Mouse (Mus musculus) megakaryocyte-erythroid progenitor cell, adult 5-6 weeks (primary cell): Measurements from ENCODE around the gene Aplp2. TPM values are rescaled to one million over a fixed set of nuclear protein-coding genes. Genes with fewer than 3 reads are reported as not detected.

Experiments
- ATAC-seq: replicated peaks from 2 replicates; pipeline ENCODE4 v1.8.0; 2016; ENCODE audit warnings: mild to moderate bottlenecking, inconsistent platforms; ENCODE audit not compliant: severe bottlenecking, poor library complexity, low FRiP score, low TSS enrichment
- total RNA-seq, 2 experiments: library from RNA; stranded (forward) in 1 of 2; stranded (reverse) in 1 of 2; fragments of 200-1000, 215-1000 nt in 1 of 2; fragments of >200 nt in 1 of 2; fragmentation: Nextera tagmentation in 1 of 2; gene quantifications; 2 replicates each; pipeline ENCODE4 v1.2.3; 2014 to 2017

Aplp2 gene
- total RNA-seq, 2 experiments from 2014 or later, result 250 to 279 TPM

DNA sequence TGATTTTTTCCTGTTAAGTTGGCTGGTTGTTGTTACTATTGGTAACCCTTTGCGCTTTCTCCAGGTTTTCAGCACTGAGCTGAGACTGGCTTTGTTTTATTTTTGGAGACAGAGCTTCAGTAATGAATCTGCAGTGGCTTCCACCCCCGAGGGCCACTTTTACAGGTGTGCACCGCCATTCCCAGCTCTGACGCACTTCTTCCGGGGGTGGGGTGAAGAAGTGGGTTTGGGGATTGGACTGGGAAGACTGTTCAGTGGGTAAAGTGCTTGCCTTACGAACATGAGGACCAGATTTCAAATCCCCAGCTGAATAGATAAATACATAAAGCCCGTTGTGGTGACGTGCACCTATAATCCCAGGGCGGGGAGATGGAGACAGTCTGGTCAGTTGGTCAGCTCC is 23.9 kb upstream of the Aplp2 start:
- no peak for ATAC-seq

GRCm38 (mm10) chr9:31235030-31235429 is 23.4 kb upstream of the Aplp2 start:
- no peak; the same call in 1 of the 2 replicates for ATAC-seq

- peak; percentile 96 for ATAC-seq
Measured at GRCm38 (mm10) chr9:31226541-31226940, 14.9 kb upstream of the Aplp2 start.

- no peak for ATAC-seq
Measured at GRCm38 (mm10) chr9:31225808-31226207, 14.2 kb upstream of the Aplp2 start.

DNA sequence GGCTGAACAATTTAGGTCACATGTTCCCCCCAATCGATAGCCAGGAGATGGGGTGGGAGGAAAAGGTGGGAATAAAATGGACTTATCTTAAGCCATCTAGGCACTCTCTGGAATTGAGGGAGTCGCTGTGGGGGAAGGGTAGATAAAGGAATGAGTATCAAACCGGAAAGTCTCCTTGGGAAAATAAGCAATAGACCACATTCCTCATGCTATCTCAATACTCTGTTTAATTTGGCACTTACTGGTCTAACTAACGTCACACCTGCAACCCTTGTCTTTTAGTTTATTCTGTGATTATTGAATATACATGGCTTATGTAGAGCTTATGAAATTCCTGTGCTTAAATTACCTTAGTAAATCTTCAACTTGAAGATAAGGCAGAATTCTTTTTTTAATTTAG is 11.9 kb upstream of the Aplp2 start:
- ATAC-seq, result no peak

GRCm38 (mm10) chr9:31221170-31221569 is 9.6 kb upstream of the Aplp2 start:
- ATAC-seq, result no peak

DNA sequence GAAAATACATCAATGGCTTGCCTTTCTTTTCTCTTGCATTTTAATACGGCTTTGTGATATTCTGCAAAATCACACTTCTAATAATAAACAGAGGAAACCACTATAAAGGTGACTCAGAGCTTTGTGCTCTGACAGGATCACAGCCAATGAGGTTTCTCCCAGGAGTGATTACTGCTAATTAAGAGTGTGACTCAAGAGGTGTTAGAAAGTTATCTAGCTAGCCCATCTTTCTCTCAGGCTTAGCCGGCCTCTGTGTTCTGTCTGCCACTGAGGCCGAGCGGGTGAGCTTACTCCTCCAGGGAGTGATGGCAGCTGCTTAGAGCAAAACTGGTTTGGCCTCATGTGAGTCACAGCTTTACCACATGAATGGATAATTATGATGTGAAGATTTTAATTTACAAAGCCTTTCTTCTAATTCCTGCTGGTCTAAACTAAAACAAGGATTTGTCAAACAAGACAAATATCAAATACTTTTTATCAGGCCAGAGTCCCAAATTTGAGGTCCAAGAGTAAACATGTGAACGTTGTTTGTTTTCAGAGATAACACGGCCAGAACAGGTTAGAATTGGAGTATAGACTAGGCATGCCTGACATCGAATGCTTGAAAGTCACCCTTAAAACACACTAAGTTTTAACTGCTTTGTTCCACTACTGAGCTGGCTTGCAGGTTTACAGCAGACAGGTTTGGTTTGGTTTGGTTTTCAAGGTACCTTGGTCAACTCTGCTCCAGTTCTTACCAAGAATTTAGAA is 6.2 kb upstream of the Aplp2 start:
- peak; percentile 62 for ATAC-seq

DNA sequence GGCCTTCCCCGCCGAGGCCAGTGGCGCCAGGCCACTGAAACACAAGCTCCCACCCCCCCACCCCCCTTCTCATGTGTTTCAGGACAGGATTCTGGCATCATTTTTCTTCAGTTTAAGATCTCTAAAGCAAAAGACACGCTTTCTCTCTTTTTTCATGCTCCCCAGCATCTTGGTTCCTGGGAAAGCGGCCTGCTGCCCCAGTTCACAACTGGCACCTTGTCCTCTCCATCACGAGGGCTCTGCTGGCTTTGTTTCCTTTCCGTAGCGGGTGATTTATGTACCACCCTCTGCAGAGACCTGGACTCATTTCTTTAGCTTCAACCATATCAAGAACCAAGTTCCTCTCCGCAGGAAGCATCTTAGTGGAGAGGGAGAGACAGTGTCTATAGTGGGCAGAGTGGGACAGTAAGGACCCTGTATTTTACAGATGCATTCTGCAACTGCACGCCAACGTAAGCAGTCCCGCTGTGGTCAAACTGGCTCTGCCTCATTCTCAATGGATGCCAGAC is 939 bp upstream of the Aplp2 start:
- no peak for ATAC-seq

DNA sequence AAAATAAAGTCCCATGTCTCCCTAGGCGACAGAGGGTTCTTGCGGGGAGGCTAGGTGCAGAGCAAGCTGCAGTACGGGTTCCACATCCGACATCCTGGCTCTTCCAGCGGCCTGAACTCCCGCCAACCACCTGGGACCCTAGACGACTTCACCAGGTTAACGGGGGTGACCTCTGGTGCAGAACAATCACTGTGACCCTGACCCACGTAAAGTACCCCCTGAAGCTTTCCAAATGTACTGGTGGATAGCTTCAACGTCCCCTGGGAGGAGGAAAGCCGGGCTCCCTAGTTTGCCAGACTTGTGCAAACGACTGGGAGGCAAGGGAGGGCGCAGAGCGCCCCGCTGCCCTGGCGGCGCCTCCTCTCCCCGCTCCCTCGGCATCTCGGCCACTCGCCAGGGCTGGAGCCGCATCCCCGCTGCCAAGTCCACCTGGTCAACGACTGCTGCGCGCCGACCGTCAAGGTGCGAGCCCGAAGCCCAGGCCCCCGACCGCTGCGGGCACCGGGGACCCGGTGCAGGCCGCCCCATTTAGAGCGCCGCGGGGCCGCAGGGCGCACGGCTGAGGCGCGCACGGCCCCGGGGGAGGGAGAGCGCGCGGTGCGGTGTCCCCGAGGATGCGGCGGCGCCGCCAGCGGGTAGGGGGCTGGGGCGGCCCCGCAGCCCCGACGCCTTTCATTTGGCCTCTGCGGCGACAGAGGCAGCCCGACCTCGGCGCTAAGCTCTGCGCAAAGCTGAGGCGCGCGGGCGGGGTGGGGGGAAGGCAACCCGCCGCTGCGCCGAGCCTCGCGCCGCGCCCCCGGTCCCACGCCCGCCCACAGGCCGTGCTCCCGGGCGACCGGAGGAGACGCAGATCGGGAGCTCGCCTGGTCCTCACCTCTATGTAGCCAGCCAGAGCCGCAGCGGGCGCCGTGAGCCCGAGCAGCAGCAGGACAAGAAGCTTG is 596 bp downstream of the Aplp2 start:
- no peak for ATAC-seq

- 0 out of 2 replicates have a peak, but pooled peaks have one; percentile 28 for ATAC-seq
Measured at GRCm38 (mm10) chr9:31210163-31210562, 1.5 kb downstream of the Aplp2 start.

DNA sequence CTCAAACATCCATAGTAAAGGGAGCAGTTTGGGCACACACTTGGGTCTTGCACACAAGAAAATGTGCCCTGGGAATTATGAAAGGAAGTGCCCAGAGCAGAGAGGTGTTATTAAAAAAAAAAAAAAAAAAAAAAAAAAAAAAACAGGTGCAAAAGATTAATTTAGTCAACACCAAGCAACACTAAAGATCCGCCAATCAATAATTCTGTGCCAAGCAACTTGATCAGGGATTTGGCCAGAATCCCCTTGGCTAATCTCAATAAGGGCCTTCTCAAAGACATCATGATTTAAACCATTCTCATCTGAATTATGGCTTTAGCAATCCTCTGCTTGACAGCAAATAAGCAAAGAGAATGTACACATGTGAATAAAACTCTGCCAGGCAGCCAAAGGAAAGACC is 2.1 kb downstream of the Aplp2 start:
- no peak for ATAC-seq

DNA sequence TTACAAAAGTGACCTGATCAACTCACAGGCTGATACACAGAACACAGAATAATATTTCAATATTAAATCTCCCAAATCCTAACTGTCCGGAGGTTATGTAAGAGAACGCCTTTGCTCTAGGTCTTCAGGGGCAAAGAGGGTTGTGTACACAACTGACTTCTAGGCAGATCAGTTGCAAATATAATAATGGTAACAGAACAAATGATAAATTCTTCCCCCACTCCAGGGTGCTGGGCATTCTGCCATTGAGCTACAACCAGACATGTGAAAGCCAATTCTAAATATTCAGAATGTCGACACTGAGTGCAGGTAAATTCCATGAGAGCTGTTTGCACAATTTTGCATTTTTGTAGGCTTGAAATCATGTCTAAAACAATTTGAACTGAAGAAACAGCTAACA is 3.9 kb downstream of the Aplp2 start:
- ATAC-seq, result no peak

- peak; percentile 19; the same call in 1 of the 2 replicates for ATAC-seq
Measured at GRCm38 (mm10) chr9:31204722-31205121, 6.9 kb downstream of the Aplp2 start.

DNA sequence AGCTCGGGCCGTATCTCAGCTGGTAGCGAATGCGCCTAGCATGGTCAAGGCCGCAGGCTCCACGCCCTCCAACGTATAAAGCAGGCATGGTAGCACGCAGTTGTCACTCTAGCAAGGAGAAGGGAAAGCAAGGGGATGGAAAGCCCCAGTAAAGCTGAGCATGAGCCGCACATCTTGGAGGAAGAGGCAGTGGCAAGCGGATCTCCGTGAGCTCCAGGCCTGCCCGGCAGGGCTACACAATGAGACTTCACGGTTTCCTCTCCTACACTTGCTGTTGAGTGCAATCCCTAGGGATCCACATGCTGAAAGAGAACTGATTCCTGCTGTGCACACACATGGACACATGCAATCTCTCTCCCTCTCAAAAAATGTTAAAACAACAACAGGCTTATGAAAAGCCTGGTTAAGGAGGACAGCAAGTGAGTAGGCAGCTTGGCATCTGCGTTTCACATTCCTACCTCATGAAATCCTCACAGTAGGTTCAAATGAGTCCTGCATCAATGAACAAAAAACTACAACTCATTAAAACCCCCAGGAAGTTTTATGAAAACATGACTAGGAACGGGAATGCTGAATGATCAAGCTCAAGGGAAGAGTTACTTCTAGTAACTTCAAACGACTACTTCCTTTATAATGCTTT is 7.9 kb downstream of the Aplp2 start:
- ATAC-seq, result no peak

DNA sequence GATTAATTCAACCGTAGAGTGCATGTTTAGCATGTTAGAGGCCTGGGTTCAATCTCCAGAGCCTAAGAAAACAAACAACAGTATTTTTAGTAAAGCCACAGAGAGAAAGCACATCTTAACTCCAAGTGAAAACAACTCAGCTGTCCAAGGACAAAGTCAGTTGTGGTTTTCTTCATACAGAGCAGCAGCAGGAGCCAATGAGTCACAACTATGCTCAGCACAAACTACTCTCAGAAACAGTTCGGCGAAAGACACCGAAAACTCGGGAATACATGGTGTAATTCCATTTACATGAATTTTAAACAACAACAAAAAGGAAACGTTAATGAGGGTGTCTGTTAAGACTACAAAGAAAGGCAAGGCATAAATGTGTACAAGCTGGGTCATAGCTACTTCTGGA is 8.5 kb downstream of the Aplp2 start:
- no peak for ATAC-seq

DNA sequence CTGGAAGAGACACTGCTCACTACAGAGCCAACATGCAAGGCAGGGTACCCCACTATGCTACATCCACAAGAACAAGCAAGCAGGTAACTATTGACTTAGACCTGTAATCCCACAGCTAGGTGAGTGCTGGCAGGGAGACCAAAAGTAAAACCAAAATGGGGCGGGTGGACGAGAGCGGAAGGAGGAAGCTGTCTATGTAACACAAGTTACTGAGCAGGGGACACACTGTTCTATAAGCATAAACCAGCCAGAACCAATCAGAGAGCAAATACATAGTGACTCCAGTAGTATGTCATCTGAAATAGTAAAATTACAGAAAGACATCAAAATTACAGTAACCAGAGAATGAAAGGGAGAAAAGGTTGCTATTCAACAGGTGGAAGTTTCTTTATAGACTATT is 13.0 kb downstream of the Aplp2 start:
- ATAC-seq, result no peak

GRCm38 (mm10) chr9:31197782-31198181 is 13.8 kb downstream of the Aplp2 start:
- ATAC-seq, result no peak

DNA sequence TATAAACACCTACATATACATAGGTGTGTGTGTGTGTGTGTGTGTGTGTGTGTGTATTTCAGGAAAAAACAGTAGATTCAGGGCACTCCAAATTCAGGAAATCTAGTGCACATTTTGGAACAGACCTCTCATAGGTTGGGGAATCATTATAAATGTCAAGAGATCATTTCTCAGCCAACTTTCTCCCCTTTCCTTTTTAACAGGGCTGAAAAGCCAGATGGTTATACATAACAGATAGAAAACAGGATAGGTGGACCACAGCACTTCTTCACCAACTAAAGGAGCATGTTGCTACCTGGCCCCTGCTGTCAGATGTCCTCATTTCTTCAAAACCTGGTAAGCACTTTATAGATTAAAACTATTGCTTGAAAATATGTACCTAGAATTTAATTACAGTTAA is 14.9 kb downstream of the Aplp2 start:
- no peak for ATAC-seq

DNA sequence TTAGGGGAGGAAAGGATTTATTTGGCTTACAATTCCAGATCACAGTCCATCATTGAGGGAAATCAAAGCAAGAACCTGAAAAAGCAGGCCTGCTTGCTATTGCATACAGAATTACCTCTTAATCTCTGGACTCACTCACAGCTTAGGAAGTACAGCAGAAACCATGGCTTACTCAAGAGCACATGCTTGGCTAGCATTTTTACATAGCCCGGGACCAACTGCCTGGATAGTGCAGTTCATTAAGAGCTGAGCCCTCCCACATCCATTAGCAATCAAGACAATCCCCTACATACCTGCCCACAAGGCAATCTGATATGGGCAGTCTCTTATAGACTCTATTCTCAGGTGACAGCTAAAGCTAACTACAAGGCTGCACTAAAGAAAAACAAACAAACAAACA is 16.0 kb downstream of the Aplp2 start:
- ATAC-seq, result no peak

DNA sequence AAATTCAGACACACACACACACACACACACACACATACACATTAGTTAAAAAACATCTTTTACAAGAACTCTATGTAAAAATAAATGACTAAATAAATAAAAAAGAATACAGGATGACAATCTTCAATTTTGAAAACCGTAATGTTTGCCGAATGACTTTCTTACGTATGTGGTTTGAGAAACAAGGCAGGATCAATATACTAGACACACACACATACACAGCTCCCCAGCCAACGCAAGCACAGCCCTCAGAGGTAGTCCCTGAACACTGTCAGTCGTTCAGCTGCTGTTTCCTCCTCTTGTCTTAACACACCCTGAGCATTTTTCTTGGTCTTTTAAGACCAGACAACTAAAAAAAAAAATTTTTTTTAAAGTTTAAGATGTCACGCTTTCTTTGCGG is 19.2 kb downstream of the Aplp2 start:
- no peak for ATAC-seq
